Mouse (Mus musculus) NIH3T3 (cell line): ENCODE measurements at regions not wholly inside any gene's neighbourhood (a gene's known extent, or its start where the extent isn't known, plus 50 kb on each side); places are given as distances from the start of the nearest gene placed in this dataset.

Experiments used
- DNase-seq: peaks from one replicate; pipeline ENCODE4 v3.0.0-alpha.2; 2012; ENCODE audit warnings: low read depth

- DNase-seq: no peak
Measured at GRCm38 (mm10) chr13:102586215-102586614, 107.1 kb upstream of the Cd180 start.

- no peak for DNase-seq
Measured at GRCm38 (mm10) chr13:102589680-102590435, 103.5 kb upstream of the Cd180 start.

DNA sequence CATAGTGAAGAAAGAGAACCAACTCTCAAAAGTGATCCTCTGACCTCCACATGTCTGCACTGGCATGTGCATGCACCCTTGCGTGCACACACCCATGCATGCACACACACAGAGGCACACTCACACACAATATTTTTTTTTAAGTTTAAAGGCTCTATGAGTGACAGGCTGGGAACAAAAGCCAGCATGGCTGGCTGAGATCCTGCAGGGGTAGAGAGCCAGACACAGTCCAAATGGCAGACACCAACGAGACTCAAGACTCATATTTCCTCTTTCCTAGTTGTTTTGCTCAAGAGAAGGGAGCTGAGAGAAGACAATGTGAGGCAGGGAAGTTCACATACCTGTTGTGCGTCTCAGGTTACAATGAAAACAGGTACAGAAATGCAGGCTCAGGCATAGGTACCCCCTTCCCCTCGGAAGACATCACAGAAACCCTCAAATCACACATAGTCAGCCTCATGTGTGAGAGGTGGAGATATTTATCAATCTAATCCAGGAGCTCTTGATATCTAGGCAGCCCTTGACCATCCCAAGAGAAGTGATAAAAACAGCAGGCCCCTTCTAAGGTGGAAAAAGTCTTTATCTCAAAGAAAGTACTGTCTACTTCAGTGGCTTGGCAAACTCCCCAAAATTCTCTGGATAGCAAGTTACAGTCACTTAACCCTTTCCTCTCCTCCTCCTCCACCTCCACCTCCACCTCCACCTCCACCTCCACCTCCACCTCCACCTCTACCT, 101.4 kb upstream of the Cd180 start:
- no peak for DNase-seq

- no peak for DNase-seq
Measured at GRCm38 (mm10) chr13:102593405-102594200, 99.8 kb upstream of the Cd180 start.

DNA sequence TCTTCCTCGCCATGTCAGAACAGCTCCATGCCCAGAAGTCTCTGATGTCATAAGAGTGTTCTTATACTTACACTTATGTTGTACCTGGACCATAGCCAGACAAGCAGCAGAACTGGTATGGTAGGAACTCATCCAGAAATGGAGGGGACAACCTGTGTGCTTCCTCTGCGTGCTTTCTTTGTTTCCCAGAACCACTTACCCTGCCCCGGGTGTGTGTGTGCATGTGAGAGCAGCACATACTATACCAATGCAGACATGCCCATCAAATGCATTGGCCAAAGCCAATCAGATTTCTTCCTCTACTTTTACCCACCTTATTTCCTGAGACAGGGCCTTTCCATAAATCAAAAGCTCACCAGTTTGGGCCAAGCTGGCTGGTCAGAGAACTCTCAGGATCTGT, 99.2 kb upstream of the Cd180 start:
- no peak for DNase-seq

- no peak for DNase-seq
Measured at GRCm38 (mm10) chr13:102595602-102596001, 97.8 kb upstream of the Cd180 start.

DNA sequence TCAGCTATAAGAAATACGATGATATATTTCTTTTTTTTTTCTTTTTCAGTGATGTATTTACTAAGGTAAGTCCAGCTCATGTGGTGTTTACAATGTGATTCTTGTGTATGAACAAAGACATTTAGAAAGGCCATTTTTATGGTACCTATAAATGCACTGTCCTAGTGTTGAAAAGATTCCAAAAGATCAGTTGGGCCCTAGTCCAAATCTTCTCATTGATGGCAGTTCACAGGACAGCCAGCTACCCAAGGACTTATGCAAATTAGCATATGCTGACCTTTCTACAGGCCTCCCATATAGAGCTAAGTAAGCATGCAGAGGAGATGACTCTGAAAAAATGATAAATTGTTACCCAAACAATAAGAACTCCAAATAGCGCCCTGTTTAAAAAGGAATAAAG, 97.3 kb upstream of the Cd180 start:
- DNase-seq: no peak

- DNase-seq: no peak
Measured at GRCm38 (mm10) chr13:102598181-102598580, 95.2 kb upstream of the Cd180 start.

- peak; percentile 62 for DNase-seq
Measured at GRCm38 (mm10) chr13:102599602-102600001, 93.8 kb upstream of the Cd180 start.

GRCm38 (mm10) chr13:102600026-102600425, 93.3 kb upstream of the Cd180 start:
- DNase-seq: no peak

DNA sequence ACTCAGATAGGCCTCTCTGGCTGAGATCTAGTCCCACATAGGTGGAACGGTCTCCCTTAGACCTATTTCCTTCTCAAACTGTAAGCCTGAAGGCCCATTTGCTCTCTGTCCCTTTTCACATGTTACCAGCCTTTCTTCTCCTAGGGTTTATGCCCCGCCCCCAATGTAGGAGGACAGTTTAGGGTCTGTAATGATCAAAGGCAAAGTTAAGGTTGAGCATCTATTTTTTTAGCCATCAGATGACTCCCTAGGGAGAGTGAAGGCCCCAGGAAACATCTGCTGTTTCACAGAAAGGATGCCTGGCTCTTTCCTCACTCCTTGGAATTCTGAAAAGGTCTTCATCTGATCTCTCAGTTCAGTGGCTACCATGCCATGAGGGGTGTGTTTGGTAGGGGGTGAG, 68.9 kb upstream of the Cd180 start:
- DNase-seq: peak; percentile 9

GRCm38 (mm10) chr13:102625171-102625835, 68.1 kb upstream of the Cd180 start:
- peak; percentile 94 for DNase-seq

GRCm38 (mm10) chr13:102625836-102626340, 67.5 kb upstream of the Cd180 start:
- DNase-seq: no peak

DNA sequence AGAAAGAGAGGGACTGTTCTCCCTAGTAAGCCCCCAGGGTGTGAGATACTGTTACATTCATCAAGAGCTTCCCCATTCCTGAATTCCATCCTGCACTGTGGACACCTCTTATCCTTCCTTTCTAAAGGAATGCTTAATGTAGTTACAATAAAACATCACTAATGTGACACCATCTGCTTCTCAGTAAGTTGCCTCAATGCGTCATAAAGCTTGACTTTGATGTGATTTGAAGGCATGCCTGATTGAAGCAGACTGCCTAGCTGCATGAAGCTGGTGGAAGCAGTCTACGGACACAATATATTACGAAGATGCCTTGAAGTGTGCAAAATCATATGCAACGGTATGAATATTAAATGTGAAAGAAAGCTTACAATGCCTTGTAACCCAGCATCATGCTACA, 65.6 kb upstream of the Cd180 start:
- no peak for DNase-seq

DNA sequence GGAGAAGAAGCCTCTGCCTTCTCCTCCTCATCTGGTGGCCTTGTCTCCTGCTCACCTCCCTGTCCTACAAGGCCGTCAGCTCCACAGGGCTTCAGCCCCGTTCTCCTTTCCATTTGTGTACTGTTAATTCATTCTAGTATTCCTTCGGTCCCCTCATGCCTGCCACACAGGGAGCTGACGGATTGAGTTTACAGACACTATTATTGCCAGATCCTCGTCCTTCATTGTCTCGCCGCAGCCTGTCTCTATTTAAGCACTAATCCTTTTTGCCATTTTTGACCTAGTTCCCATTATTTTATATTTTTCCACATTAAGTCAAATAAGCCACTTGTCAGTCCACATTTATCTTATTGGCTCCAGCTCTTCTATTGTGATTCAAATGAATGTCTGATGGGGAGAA, 64.2 kb upstream of the Cd180 start:
- DNase-seq: no peak

GRCm38 (mm10) chr13:102634236-102634957, 59.0 kb upstream of the Cd180 start:
- no peak for DNase-seq

- DNase-seq: no peak
Measured at GRCm38 (mm10) chr13:102636032-102636431, 57.3 kb upstream of the Cd180 start.

DNA sequence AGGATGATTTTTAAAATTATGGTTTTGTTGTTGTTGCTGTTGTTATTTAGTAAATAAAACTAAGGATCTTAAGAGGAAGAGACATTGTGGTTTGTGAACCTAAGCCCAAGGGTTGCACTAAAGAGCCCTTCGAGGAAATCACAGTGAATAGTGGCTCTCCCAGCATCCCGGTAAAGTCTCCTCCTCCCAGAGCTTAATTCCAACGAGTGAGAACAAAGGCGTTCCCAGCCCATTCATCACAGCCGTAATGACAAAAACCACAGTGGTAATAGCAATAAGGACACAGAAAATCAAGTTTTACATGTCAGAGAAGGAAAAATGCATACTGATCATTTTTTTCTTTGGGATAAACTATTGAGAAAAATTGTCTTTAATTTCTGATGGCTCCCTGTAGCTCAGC, 56.3 kb upstream of the Cd180 start:
- no peak for DNase-seq

GRCm38 (mm10) chr13:102639651-102640050, 53.7 kb upstream of the Cd180 start:
- no peak for DNase-seq

GRCm38 (mm10) chr13:102640171-102640570, 53.2 kb upstream of the Cd180 start:
- no peak for DNase-seq
